Mouse (Mus musculus) stomach, postnatal 0 days (tissue): ENCODE results near the gene Capns2. TPM values are rescaled to one million over a fixed set of nuclear protein-coding genes. Genes with fewer than 3 reads are reported as not detected.

Experiments used
- ATAC-seq: fragments of 200-750 bp; cut with Nextera tagmentation; 2 replicates; pipeline ENCODE4 v1.8.0; 2017; ENCODE audit not compliant: low FRiP score, low TSS enrichment
- DNase-seq: peaks from one replicate; pipeline ENCODE4 v3.0.0-alpha.2; 2016; ENCODE audit warnings: low spot score
- H3K27ac ChIP-seq: fragments of 300-500 bp; sonication (generic); replicated peaks from 2 replicates; pipeline ENCODE4 v1.5.1; 2014; ENCODE audit warnings: mild to moderate bottlenecking, control low read depth
- H3K27me3 ChIP-seq: fragments of 300-500 bp; sonication (generic); 2 replicates; pipeline ENCODE4 v1.6.1; 2014; ENCODE audit warnings: low read length; ENCODE audit not compliant: control insufficient read depth, insufficient read depth
- H3K36me3 ChIP-seq: fragments of 300-500 bp; sonication (generic); 2 replicates; pipeline ENCODE4 v1.6.1; 2014; ENCODE audit warnings: low read length, mixed read lengths; ENCODE audit not compliant: control insufficient read depth, insufficient read depth
- H3K4me1 ChIP-seq: fragments of 300-500 bp; sonication (generic); replicated peaks from 2 replicates; pipeline ENCODE4 v1.6.1; 2014; ENCODE audit warnings: antibody characterized with exemption; ENCODE audit not compliant: control insufficient read depth, insufficient read depth
- H3K4me2 ChIP-seq: fragments of 300-500 bp; sonication (generic); replicated peaks from 2 replicates; pipeline ENCODE4 v1.6.1; 2014; ENCODE audit warnings: low read depth, mild to moderate bottlenecking, control low read depth, moderate library complexity
- H3K4me3 ChIP-seq: fragments of 300-500 bp; sonication (generic); 2 replicates; pipeline ENCODE4 v1.5.1; 2014; ENCODE audit warnings: low read depth, low read length, control low read depth
- H3K9ac ChIP-seq: fragments of 300-500 bp; sonication (generic); 2 replicates; pipeline ENCODE4 v1.6.1; 2014; ENCODE audit warnings: mild to moderate bottlenecking, low read length, control low read depth, mixed read lengths
- H3K9me3 ChIP-seq: fragments of 300-500 bp; sonication (generic); 2 replicates; pipeline ENCODE4 v1.6.1; 2016; ENCODE audit warnings: low read length; ENCODE audit not compliant: control insufficient read depth
- CTCF ChIP-seq: IDR thresholded peaks from 2 replicates; pipeline ENCODE4 v1.5.1; 2016; ENCODE audit warnings: antibody characterized with exemption, low read depth, mild to moderate bottlenecking, moderate library complexity
- EP300 ChIP-seq: optimal IDR thresholded peaks from 2 replicates; pipeline ENCODE3; 2016; ENCODE audit warnings: antibody characterized with exemption
- WGBS: fragments of 180-500 bp; shearing (Covaris S2); extraction: QIAGEN DNeasy Blood & Tissue Kit; methylation state at CpG from one replicate; pipeline ENCODE4 v1.1.7; 2014; 5-methylcytosine and 5-hydroxymethylcytosine counted together
- microRNA-seq: library from miRNA; unstranded; fragments of <30 nt; microRNA quantifications from one replicate; pipeline ENCODE4, GENCODE M21; 2016
- polyA plus RNA-seq: library from polyadenylated mRNA; unstranded; fragments of >200 nt; fragmentation: Nextera tagmentation; extraction: Ambion mirVana; gene quantifications from 2 replicates; pipeline ENCODE4 v1.2.1, GENCODE M21; 2015

Capns2 gene
- polyA plus RNA-seq, 1 experiment from 2014 or later, result 48.8 TPM

- no peak overlapping the region for H3K9ac ChIP-seq
- DNase-seq (no peak), ATAC-seq (no peak)
- no peak overlapping the region for H3K4me3 ChIP-seq
- 86% methylated on average over 4 of the region's 4 CpGs for WGBS
- TF ChIP-seq EP300, result no peak
- no peak for TF ChIP-seq CTCF
- no peaks in the 10 kb centered on the region for H3K9me3 ChIP-seq
- no peaks in the 10 kb centered on the region for H3K27me3 ChIP-seq
- H3K27ac ChIP-seq, result no peak overlapping the region
- H3K4me1 ChIP-seq, result no peaks in the 10 kb centered on the region
- no peaks in the 10 kb centered on the region for H3K36me3 ChIP-seq
- H3K4me2 ChIP-seq, result no peak overlapping the region
Observed at GRCm38 (mm10) chr8:92949071-92949470, 47.9 kb downstream of the Capns2 start.

- no peak overlapping the region for H3K4me2 ChIP-seq
- no peak overlapping the region for H3K9ac ChIP-seq
- no peaks in the 10 kb centered on the region for H3K4me1 ChIP-seq
- 33% methylated on average over 12 of the region's 12 CpGs for WGBS
- H3K27ac ChIP-seq, result no peak overlapping the region
- ATAC-seq (no peak), DNase-seq (no peak)
- no peak overlapping the region for H3K4me3 ChIP-seq
- no peaks in the 10 kb centered on the region for H3K36me3 ChIP-seq
- H3K27me3 ChIP-seq, result no peaks in the 10 kb centered on the region
- no peak for TF ChIP-seq EP300
- no peak for TF ChIP-seq CTCF
- no peaks in the 10 kb centered on the region for H3K9me3 ChIP-seq
Observed at GRCm38 (mm10) chr8:92950639-92951371, 49.6 kb downstream of the Capns2 start.

Small RNAs within 50 kb of the gene (microRNA-seq; reads per million reads assigned to microRNA genes)
- gene Gm22151, result not detected

Other genes starting within 250 kb of the Capns2 start
- gene Irx6, start 227.1 kb upstream of the Capns2 start, polyA plus RNA-seq, result not detected in 2 replicates
- gene Mmp2, start 74.1 kb upstream of the Capns2 start, polyA plus RNA-seq, result 80.4 and 98.8 TPM in 2 replicates
- gene Lpcat2, start 46.1 kb upstream of the Capns2 start, polyA plus RNA-seq, result 13.6 and 15.4 TPM in 2 replicates
- 0.07 and 0.13 TPM in 2 replicates for gene Slc6a2, start 58.7 kb downstream of the Capns2 start, polyA plus RNA-seq
- not detected in 2 replicates for gene Ces1a, start 146.8 kb downstream of the Capns2 start, polyA plus RNA-seq
- 0.13 TPM in 2 replicates for gene Ces1b, start 178.6 kb downstream of the Capns2 start, polyA plus RNA-seq
- gene Ces1c, start 229.9 kb downstream of the Capns2 start, polyA plus RNA-seq, result 0.24 and 0.25 TPM in 2 replicates